8 mouse cellular contexts compared by ENCODE assay signal in genomic region chr16:20701729-20702521, GRCm38 (mm10). TPM values are rescaled to one million over a fixed set of nuclear protein-coding genes. Genes with fewer than 3 reads are reported as not detected.
A peak's percentile ranks its signal among the peaks of the same experiment; 100 is the strongest.
DNase-seq lines count a peak whose midpoint lies in the region; ATAC-seq and TF ChIP-seq lines count a peak whose summit lies in the region.

No protein-coding gene starts in this region.

- in situ Hi-C loops in ES-E14 (cut with MboI; ENCODE audit: low sequenced_read_pairs in 2 of 2, unreplicated experiment in 2 of 2), result no loop called here

- H3K9me3 ChIP-seq in heart, embryonic 10.5 days, result no peaks in the 10 kb centered on the region
- no peaks in the 10 kb centered on the region for H3K9me3 ChIP-seq in ES-E14 (ENCODE audit: control insufficient read depth, insufficient read depth, low read depth, low read length)
- no peaks in the 10 kb centered on the region for H3K9me3 ChIP-seq in midbrain, embryonic 12.5 days

- no peak for DNase-seq in heart, embryonic 10.5 days (ENCODE audit: low spot score)
- DNase-seq in heart, postnatal 4 days, result no peak
- DNase-seq in ES-E14 (ENCODE audit: low read depth, low spot score), result no peak
- DNase-seq in cerebellum, adult 11 months, result no peak
- DNase-seq in left cerebral cortex, adult 18-20 months (ENCODE audit: low spot score in 2 of 2), result no peak
- no peak for DNase-seq in kidney, postnatal 36 days

- H3K4me2 ChIP-seq in midbrain, embryonic 12.5 days (replicated peaks), result peak overlapping the region; percentile 10

- peak overlapping the region; percentile 12; the same call in 1 of the 2 replicates for H3K4me3 ChIP-seq in heart, embryonic 10.5 days
- peak overlapping the region; percentile 65 to 67 for H3K4me3 ChIP-seq in ES-E14 (ENCODE audit: insufficient read depth in 1 of 2, low read depth in 1 of 2, low read length in 2 of 2, poor library complexity in 1 of 2, severe bottlenecking in 1 of 2)
- H3K4me3 ChIP-seq in midbrain, embryonic 12.5 days, result no peak overlapping the region

- peaks cover 16% of the 10 kb centered on the region; the same call in 1 of the 2 replicates for H3K27me3 ChIP-seq in heart, embryonic 10.5 days (ENCODE audit: insufficient read depth, poor library complexity, severe bottlenecking)
- H3K27me3 ChIP-seq in midbrain, embryonic 12.5 days, result no peaks in the 10 kb centered on the region

- peaks cover 12% of the 10 kb centered on the region; the same call in 1 of the 2 replicates for H3K36me3 ChIP-seq in heart, embryonic 10.5 days
- H3K36me3 ChIP-seq in ES-E14 (ENCODE audit: control insufficient read depth, insufficient read depth, low read length, poor library complexity, severe bottlenecking), result peaks cover 11% of the 10 kb centered on the region
- H3K36me3 ChIP-seq in midbrain, embryonic 12.5 days, result peaks cover 26% of the 10 kb centered on the region

- H3K9ac ChIP-seq in ES-E14 (ENCODE audit: insufficient read depth, low read depth, low read length, poor library complexity, severe bottlenecking), result peak overlapping the region; percentile 65
- H3K9ac ChIP-seq in midbrain, embryonic 12.5 days (replicated peaks), result peak overlapping the region; percentile 37

- peak overlapping the region; percentile 76 for H3K27ac ChIP-seq in heart, embryonic 10.5 days
- peak overlapping the region; percentile 79 for H3K27ac ChIP-seq in ES-E14 (ENCODE audit: insufficient read depth, low read depth, low read length, poor library complexity, severe bottlenecking)
- peak overlapping the region; percentile 69 for H3K27ac ChIP-seq in midbrain, embryonic 12.5 days (replicated peaks)

- peaks cover 26% of the 10 kb centered on the region for H3K4me1 ChIP-seq in heart, embryonic 10.5 days
- peaks cover 8 to 20% of the 10 kb centered on the region in 2 experiments for H3K4me1 ChIP-seq in ES-E14 (ENCODE audit: control insufficient read depth in 2 of 2, insufficient read depth in 2 of 2, low read length in 2 of 2, poor library complexity in 1 of 2)
- peaks cover 25% of the 10 kb centered on the region for H3K4me1 ChIP-seq in midbrain, embryonic 12.5 days

- WGBS in heart, embryonic 10.5 days, result 29% methylated on average over 12 of the region's 12 CpGs
- WGBS in midbrain, embryonic 12.5 days, result 11% methylated on average over 12 of the region's 12 CpGs

- peak; percentile 19 to 35; a peak in 1 of 4 replicates for ATAC-seq in hematopoietic stem cell, adult 5-6 weeks (replicated peaks in 1 of 2; ENCODE audit: insufficient read depth in 1 of 2, low FRiP score in 2 of 2, low TSS enrichment in 1 of 2, low read depth in 1 of 2, poor library complexity in 2 of 2, severe bottlenecking in 2 of 2)
- peak; percentile 65 for ATAC-seq in midbrain, embryonic 12.5 days (ENCODE audit: low FRiP score, low read depth)

TF ChIP-seq in ES-E14, 5 proteins besides CTCF, POLR2A, EP300 and RAD21:
- TF ChIP-seq ZC3H11A (IDR thresholded peaks at IDR 0.05; ENCODE audit: borderline replicate concordance, low read depth, low read length) (no peak), MAFK (IDR thresholded peaks at IDR 0.05; ENCODE audit: insufficient read depth, low read depth, low read length) (no peak), ZNF384 (IDR thresholded peaks at IDR 0.05; ENCODE audit: low read depth, low read length) (no peak), CHD2 (IDR thresholded peaks at IDR 0.05; ENCODE audit: low read depth, low read length) (no peak)

RNA-seq across cellular contexts. Expression of gene Fam131a, which starts 8.9 kb away (rescaled TPM):
- 2.5 TPM in 2 replicates for polyA plus RNA-seq in heart, embryonic 10.5 days (2016; fragmentation: Nextera tagmentation; extraction: Ambion mirVana)
- total RNA-seq in heart, postnatal 4 days (2021), result 10 to 100 TPM in 1 of 2 experiments, 1 to 10 TPM in 1; 10.0 to 13.8 TPM
- 1.9 and 2.6 TPM in 2 replicates for total RNA-seq in ES-E14 (2012; rRNA removed)
- 0.65 and 1.1 TPM in 2 replicates for total RNA-seq in hematopoietic stem cell, adult 5-6 weeks (2017)
- 17.9 and 18.0 TPM in 2 replicates for polyA plus RNA-seq in midbrain, embryonic 12.5 days (2016; fragmentation: Nextera tagmentation; extraction: Ambion mirVana)
- total RNA-seq in left cerebral cortex, adult 18-20 months (2021), result 100 to 1,000 TPM; 320 to 327 TPM

RNA-seq across cellular contexts. Expression of gene Polr2h, which starts 15.5 kb away (rescaled TPM):
- polyA plus RNA-seq in heart, embryonic 10.5 days (2016; fragmentation: Nextera tagmentation; extraction: Ambion mirVana), result 68.8 and 103 TPM in 2 replicates
- 10 to 100 TPM; 15.6 to 16.7 TPM for total RNA-seq in heart, postnatal 4 days (2021)
- 125 and 134 TPM in 2 replicates for total RNA-seq in ES-E14 (2012; rRNA removed)
- total RNA-seq in hematopoietic stem cell, adult 5-6 weeks (2017), result 79.3 and 81.7 TPM in 2 replicates
- 84.5 and 87.6 TPM in 2 replicates for polyA plus RNA-seq in midbrain, embryonic 12.5 days (2016; fragmentation: Nextera tagmentation; extraction: Ambion mirVana)
- total RNA-seq in left cerebral cortex, adult 18-20 months (2021), result 10 to 100 TPM; 27.6 to 30.2 TPM

RNA-seq across cellular contexts. Expression of gene Clcn2, which starts 15.6 kb away (rescaled TPM):
- 4.7 and 10.3 TPM in 2 replicates for polyA plus RNA-seq in heart, embryonic 10.5 days (2016; fragmentation: Nextera tagmentation; extraction: Ambion mirVana)
- 1 to 10 TPM; 3.2 to 4.5 TPM for total RNA-seq in heart, postnatal 4 days (2021)
- total RNA-seq in ES-E14 (2012; rRNA removed), result 38.2 and 104 TPM in 2 replicates
- 2.8 and 4.2 TPM in 2 replicates for total RNA-seq in hematopoietic stem cell, adult 5-6 weeks (2017)
- polyA plus RNA-seq in midbrain, embryonic 12.5 days (2016; fragmentation: Nextera tagmentation; extraction: Ambion mirVana), result 30.7 and 32.8 TPM in 2 replicates
- 10 to 100 TPM; 54.8 to 67.2 TPM for total RNA-seq in left cerebral cortex, adult 18-20 months (2021)

RNA-seq across cellular contexts. Expression of gene Chrd, which starts 31.0 kb away (rescaled TPM):
- polyA plus RNA-seq in heart, embryonic 10.5 days (2016; fragmentation: Nextera tagmentation; extraction: Ambion mirVana), result 0.27 and 0.87 TPM in 2 replicates
- total RNA-seq in heart, postnatal 4 days (2021), result 1 to 10 TPM; 1.6 to 1.9 TPM
- total RNA-seq in ES-E14 (2012; rRNA removed), result 3.7 and 9.6 TPM in 2 replicates
- total RNA-seq in hematopoietic stem cell, adult 5-6 weeks (2017), result not detected in 2 replicates
- 4.8 and 5.3 TPM in 2 replicates for polyA plus RNA-seq in midbrain, embryonic 12.5 days (2016; fragmentation: Nextera tagmentation; extraction: Ambion mirVana)
- total RNA-seq in left cerebral cortex, adult 18-20 months (2021), result 10 to 100 TPM; 39.9 to 47.0 TPM

RNA-seq across cellular contexts. Expression of gene Thpo, which starts 32.4 kb away (rescaled TPM):
- 0.49 and 1.1 TPM in 2 replicates for polyA plus RNA-seq in heart, embryonic 10.5 days (2016; fragmentation: Nextera tagmentation; extraction: Ambion mirVana)
- under 1 TPM in 1 of 2 experiments, not detected in 1; 0.27 TPM for total RNA-seq in heart, postnatal 4 days (2021)
- total RNA-seq in ES-E14 (2012; rRNA removed), result 0.18 and 1.2 TPM in 2 replicates
- total RNA-seq in hematopoietic stem cell, adult 5-6 weeks (2017), result not detected in 2 replicates
- 0.43 and 0.63 TPM in 2 replicates for polyA plus RNA-seq in midbrain, embryonic 12.5 days (2016; fragmentation: Nextera tagmentation; extraction: Ambion mirVana)
- total RNA-seq in left cerebral cortex, adult 18-20 months (2021), result 1 to 10 TPM; 3.7 to 6.0 TPM

Comparison
In these comparisons a context has a peak if more than half of its experiments do, and no peak if none do; other contexts are left out.
1. RNA of gene Fam131a, which starts 8.9 kb away (total RNA-seq): 320 to 327 TPM in left cerebral cortex, adult 18-20 months; 10.0 to 13.8 TPM in heart, postnatal 4 days, 1.9 to 2.6 TPM in ES-E14 and 0.65 to 1.1 TPM in hematopoietic stem cell, adult 5-6 weeks; every median in the first group is over 10 times any median in the second.
2. Peak in every context shown above with its lines, with median percentiles within 50 percentile points of each other: H3K27ac ChIP-seq.